Mouse (Mus musculus): ENCODE results near the gene Slc1a4.

DNA sequence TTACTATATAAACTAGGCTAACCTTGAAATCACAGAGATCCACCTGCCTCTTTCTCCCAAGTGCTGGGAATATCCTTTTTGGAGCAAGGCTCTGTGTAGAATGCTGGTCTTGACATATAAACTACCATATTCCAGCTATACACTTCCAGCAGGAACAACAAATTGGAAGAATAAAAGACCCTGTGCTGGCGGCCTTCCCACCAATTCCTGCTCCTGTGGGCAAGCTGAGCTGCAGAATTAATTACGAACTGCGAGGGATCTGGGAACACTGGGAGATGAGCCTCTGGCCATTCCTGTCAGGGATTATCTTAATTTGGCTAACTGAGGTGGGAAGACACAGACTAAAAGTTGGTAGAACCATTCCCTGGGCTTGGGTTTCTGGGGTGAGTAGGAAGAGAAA, 10.1 kb downstream of the Slc1a4 start:
- TF ChIP-seq GATA1 (IDR thresholded peaks at IDR 0.05; ENCODE audit: low read length) (no peak), TAL1 (IDR thresholded peaks at IDR 0.05; ENCODE audit: low read length) (no peak)
